Mouse (Mus musculus): ENCODE measurements at regions not wholly inside any gene's neighbourhood (a gene's known extent, or its start where the extent isn't known, plus 50 kb on each side); places are given as distances from the start of the nearest gene placed in this dataset.

DNA sequence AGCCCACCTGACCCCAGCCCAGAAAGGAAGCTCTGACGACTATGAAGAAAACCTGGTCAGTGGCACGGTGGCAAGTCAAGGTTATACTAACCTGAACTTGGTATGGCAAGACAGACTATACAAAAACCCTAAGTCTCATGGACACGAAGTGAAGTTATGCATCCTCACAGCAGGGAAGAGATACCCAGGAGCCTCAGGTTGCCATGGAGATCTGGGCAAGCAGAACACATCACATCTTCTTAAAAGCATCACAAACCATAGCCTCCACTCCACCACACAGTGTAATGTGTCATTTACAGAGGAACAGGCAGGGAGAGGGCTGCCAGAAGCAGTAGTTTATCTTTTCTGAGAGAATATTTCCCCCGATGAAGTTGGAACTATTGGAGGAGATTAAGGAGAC lies 146.5 kb downstream of the Slc39a8 start:
- TF ChIP-seq POLR2A (IDR thresholded peaks at IDR 0.05; ENCODE audit: borderline replicate concordance, extremely low read depth, insufficient read depth, insufficient read length, poor library complexity, severe bottlenecking) (no peak), CTCF (IDR thresholded peaks at IDR 0.05; ENCODE audit: borderline replicate concordance, extremely low read depth, insufficient read depth, insufficient read length) (no peak)
- peak; percentile 37 for DNase-seq (ENCODE audit: low read depth)

DNA sequence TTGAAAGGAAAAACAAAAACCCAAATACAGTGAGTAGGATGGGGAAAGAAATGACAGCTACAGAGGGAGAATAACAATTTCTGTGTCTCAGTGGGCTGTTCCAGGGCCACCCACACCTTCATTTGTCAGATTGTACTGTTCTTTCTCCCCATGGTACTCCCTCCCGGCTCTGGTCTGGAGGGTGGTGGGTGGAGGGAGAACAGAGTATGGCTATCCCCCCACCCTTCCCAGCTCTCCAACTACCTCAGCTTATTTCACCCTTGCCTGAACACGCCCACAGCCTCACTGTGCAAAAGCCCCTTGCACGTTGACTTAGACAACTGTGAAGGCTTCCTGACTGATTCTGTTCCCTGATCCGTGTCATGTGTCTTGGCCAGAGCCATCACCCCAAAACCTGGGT lies 147.3 kb downstream of the Slc39a8 start:
- no peak for DNase-seq (ENCODE audit: low read depth)
- TF ChIP-seq POLR2A (IDR thresholded peaks at IDR 0.05; ENCODE audit: borderline replicate concordance, extremely low read depth, insufficient read depth, insufficient read length, poor library complexity, severe bottlenecking) (no peak), CTCF (IDR thresholded peaks at IDR 0.05; ENCODE audit: borderline replicate concordance, extremely low read depth, insufficient read depth, insufficient read length) (no peak)

DNA sequence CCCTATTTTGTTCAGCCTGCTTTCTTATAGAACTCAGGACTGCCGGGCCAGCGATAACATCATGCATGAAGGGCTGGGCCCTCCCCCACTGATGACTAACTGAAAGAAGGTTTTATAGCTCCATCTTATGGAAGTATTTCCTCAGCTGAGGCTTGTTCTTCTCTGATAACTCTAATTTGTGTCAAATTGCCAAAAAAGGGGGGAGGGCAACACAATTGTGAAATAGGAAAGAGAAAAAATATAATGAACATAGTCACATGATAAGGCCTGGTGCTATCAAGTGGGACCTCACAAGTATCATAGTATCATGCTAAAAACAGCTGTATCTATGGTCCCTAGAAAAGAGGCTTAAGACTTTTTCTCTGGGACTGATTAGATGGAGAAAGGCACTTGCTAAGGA lies 148.2 kb downstream of the Slc39a8 start:
- DNase-seq (ENCODE audit: low read depth): no peak
- TF ChIP-seq CTCF (IDR thresholded peaks at IDR 0.05; ENCODE audit: borderline replicate concordance, extremely low read depth, insufficient read depth, insufficient read length) (no peak), POLR2A (IDR thresholded peaks at IDR 0.05; ENCODE audit: borderline replicate concordance, extremely low read depth, insufficient read depth, insufficient read length, poor library complexity, severe bottlenecking) (no peak)

DNA sequence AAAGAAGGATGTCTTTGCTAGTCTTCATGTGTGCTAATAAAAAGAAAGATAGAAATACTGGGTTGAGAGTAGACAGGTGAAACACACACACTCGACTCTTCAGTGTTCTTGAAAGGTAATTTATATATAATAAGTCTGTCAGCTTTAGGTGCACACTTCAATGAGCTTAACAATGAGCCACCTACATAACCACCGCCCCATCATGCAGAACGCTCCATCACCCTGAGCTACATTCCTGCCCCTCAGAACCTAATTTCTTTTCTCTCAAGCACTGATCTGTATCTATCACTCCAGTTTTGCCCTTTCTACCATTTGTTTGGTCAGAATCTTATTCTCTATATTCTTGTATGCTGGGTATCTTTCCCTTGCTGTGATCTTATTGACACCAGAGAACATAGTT lies 148.8 kb downstream of the Slc39a8 start:
- no peak for TF ChIP-seq CTCF (IDR thresholded peaks at IDR 0.05; ENCODE audit: borderline replicate concordance, extremely low read depth, insufficient read depth, insufficient read length)
- no peak for TF ChIP-seq POLR2A (IDR thresholded peaks at IDR 0.05; ENCODE audit: borderline replicate concordance, extremely low read depth, insufficient read depth, insufficient read length, poor library complexity, severe bottlenecking)

DNA sequence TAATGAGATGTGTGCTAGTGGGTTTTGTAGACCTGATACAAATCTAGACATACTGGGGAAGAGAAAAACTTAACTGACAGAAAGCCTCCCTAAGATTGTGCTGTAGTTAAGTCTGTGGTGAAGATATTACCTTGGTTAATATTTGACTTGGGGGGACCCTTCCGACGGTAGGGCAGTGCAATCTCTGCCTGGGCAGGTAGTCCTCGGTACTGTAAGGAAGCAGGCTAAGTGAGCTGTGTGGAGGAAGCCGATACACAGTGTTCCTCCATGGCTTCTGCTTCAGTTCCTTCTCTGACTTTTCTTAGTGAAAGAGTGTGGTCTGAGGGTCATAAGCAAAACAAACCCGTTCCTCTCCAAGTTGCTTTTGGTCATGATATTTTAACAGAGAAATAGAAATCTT lies 149.7 kb downstream of the Slc39a8 start:
- no peak for DNase-seq (ENCODE audit: low read depth)
- TF ChIP-seq POLR2A (IDR thresholded peaks at IDR 0.05; ENCODE audit: borderline replicate concordance, extremely low read depth, insufficient read depth, insufficient read length, poor library complexity, severe bottlenecking): no peak

More for the DNA sequence above, 148.8 kb downstream of the Slc39a8 start:
- no peak for DNase-seq (ENCODE audit: low read depth)

DNA sequence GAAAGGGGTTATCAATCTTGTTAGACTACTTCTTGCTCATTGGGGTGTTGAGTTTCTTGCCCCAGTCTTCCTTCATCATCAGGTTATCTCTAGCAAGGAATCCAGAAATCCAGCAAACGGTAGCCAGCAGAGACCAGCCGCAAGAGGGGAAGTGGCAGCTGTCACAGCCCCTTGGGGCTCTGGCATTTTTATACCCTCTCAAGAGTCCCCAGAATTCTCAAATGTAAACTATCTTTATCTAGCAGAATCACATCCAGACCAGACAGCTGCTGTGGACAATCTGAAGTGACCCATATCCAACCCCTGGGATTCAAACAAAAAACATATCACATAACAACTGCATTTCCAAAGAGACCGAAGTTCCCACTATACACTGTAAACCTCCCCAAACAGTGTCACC lies 162.1 kb downstream of the Slc39a8 start:
- no peak for TF ChIP-seq CTCF (IDR thresholded peaks at IDR 0.05; ENCODE audit: borderline replicate concordance, extremely low read depth, insufficient read depth, insufficient read length)
- no peak for TF ChIP-seq POLR2A (IDR thresholded peaks at IDR 0.05; ENCODE audit: borderline replicate concordance, extremely low read depth, insufficient read depth, insufficient read length, poor library complexity, severe bottlenecking)
- DNase-seq (ENCODE audit: low read depth): no peak

DNA sequence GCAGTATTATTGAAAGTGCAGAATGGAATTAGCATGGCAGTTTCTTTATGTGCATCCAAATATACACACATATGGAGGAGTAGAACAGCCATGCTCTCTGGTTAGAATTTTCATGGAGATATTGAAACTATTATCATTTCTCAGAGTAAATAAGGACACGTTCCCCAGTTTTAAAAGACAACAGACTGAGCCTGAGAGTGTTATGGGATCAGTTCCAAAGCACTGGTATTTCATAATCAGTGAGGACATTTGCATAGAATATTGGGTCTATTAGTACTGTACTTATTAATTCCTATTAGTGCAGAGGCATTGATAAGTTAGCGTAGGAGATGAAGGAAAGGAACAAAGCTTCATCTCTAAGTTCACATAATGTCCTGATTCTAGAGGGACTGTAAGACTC lies 164.2 kb downstream of the Slc39a8 start:
- no peak for TF ChIP-seq POLR2A (IDR thresholded peaks at IDR 0.05; ENCODE audit: borderline replicate concordance, extremely low read depth, insufficient read depth, insufficient read length, poor library complexity, severe bottlenecking)
- no peak for TF ChIP-seq CTCF (IDR thresholded peaks at IDR 0.05; ENCODE audit: borderline replicate concordance, extremely low read depth, insufficient read depth, insufficient read length)
- DNase-seq (ENCODE audit: low read depth): no peak

DNA sequence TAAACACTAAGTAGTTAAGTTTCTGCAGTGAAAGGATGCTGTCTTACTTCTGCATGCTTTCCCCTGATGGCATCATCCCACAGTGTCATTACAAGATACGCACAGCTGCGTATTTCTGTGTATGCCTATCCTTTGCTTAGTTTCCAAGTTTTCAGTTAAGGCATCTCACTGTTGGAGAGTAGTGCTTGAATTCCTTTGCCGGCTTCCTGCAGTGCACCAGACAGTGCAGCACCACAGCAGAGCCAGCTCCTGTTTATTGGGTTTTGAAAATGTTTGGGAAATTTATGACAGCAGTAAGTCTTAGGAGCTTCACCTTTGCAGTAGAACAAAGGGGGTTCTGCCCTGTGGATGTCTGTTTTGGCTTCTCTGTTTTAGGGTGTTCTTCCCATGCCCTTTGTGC lies 165.3 kb downstream of the Slc39a8 start:
- TF ChIP-seq POLR2A (IDR thresholded peaks at IDR 0.05; ENCODE audit: borderline replicate concordance, extremely low read depth, insufficient read depth, insufficient read length, poor library complexity, severe bottlenecking) (no peak), CTCF (IDR thresholded peaks at IDR 0.05; ENCODE audit: borderline replicate concordance, extremely low read depth, insufficient read depth, insufficient read length) (no peak)
- no peak for DNase-seq (ENCODE audit: low read depth)

DNA sequence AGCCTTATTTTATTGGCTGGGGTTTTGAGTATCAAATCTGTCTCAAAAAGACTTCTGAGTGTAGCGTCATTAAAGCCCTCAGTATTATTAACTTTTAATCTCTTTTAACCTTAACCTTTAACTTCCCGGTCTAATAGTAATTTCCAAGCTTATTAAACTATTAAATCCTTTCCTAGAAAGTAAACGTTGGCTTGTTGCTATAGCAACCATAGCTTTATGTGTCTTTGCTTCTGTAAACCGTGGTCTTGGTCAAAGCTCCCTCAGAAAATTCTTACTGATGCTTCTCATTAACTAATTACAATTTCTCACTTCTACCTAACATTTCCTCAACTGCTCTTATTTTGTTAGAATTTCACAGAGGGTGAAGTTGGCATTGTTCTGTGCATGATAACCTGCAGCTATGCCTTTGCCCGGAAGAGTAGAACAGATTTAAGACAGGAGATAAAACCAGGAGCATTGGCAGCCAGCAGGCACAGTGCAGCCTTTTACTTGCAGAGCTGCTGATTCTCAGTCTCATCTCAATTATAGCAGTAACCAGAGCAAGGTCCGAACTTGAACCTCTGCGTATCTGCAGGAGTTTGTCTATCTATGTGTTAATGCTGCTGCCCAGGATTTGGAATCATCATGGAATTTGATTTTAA lies 165.9 kb downstream of the Slc39a8 start:
- TF ChIP-seq CTCF (IDR thresholded peaks at IDR 0.05; ENCODE audit: borderline replicate concordance, extremely low read depth, insufficient read depth, insufficient read length) (no peak), POLR2A (IDR thresholded peaks at IDR 0.05; ENCODE audit: borderline replicate concordance, extremely low read depth, insufficient read depth, insufficient read length, poor library complexity, severe bottlenecking) (no peak)
- DNase-seq (ENCODE audit: low read depth): peak; percentile 44

DNA sequence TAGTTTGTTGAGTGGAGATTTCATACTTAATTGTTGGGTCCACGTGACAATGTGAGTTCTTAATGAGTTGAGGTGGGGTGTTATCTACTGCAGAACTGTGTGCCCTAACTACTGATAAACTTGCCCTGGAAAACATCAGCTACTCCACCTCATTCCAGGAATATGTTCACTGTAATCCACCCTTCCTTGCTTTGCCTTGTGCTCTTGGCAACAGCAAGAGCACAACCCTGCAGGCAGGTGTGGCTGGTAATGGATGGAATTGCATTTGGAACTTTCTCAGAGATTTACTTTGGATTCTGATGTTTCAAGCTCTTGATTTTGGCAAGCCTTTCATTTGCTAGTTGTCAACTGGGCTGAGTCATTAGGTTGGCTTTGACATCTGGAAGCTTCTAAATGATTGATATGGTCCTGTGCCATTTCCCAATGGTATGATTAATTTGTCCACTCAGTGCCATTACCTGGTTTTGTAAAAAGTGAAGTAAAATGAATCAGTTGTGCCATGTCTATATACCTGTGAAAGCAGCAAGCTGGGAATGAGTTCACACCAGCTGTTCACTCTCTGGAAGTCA lies 175.6 kb downstream of the Slc39a8 start:
- TF ChIP-seq CTCF (IDR thresholded peaks at IDR 0.05; ENCODE audit: borderline replicate concordance, extremely low read depth, insufficient read depth, insufficient read length) (no peak), POLR2A (IDR thresholded peaks at IDR 0.05; ENCODE audit: borderline replicate concordance, extremely low read depth, insufficient read depth, insufficient read length, poor library complexity, severe bottlenecking) (no peak)
- DNase-seq (ENCODE audit: low read depth): no peak
